Mouse (Mus musculus) lung, postnatal 0 days (tissue): Measurements from ENCODE around the gene Zfp692. TPM values are rescaled to one million over a fixed set of nuclear protein-coding genes. Genes with fewer than 3 reads are reported as not detected.

ENCODE experiments used
- ATAC-seq: fragments of 200-750 bp; cut with Nextera tagmentation; 2 replicates; pipeline ENCODE4 v1.8.0; 2017; ENCODE audit warnings: moderate library complexity
- DNase-seq: peaks from one replicate; pipeline ENCODE4 v3.0.0-alpha.2; 2016; ENCODE audit warnings: low spot score
- H3K27ac ChIP-seq: fragments of 300-500 bp; sonication (generic); 2 replicates; pipeline ENCODE4 v1.5.1; 2014; ENCODE audit warnings: antibody characterized with exemption, mild to moderate bottlenecking, low read length, mixed read lengths
- H3K27me3 ChIP-seq: fragments of 300-500 bp; sonication (generic); replicated peaks from 2 replicates; pipeline ENCODE4 v1.6.1; 2014; ENCODE audit warnings: low read length, mixed read lengths; ENCODE audit not compliant: insufficient read depth
- H3K36me3 ChIP-seq: fragments of 300-500 bp; sonication (generic); 2 replicates; pipeline ENCODE4 v1.6.1; 2014; ENCODE audit warnings: low read length, mixed read lengths; ENCODE audit not compliant: insufficient read depth
- H3K4me1 ChIP-seq: fragments of 300-500 bp; sonication (generic); 2 replicates; pipeline ENCODE4 v1.6.1; 2014; ENCODE audit warnings: antibody characterized with exemption, low read depth, low read length, mixed read lengths; ENCODE audit not compliant: insufficient read depth
- H3K4me2 ChIP-seq: fragments of 300-500 bp; sonication (generic); replicated peaks from 2 replicates; pipeline ENCODE4 v1.6.1; 2014; ENCODE audit warnings: low read depth, mild to moderate bottlenecking, low read length, moderate library complexity, mixed read lengths
- H3K4me3 ChIP-seq: fragments of 300-500 bp; sonication (generic); 2 replicates; pipeline ENCODE4 v1.5.1; 2014; ENCODE audit warnings: low read depth, low read length
- H3K9ac ChIP-seq: fragments of 300-500 bp; sonication (generic); replicated peaks from 2 replicates; pipeline ENCODE4 v1.6.1; 2014; ENCODE audit warnings: low read depth, mild to moderate bottlenecking
- H3K9me3 ChIP-seq: fragments of 300-500 bp; sonication (generic); 2 replicates; pipeline ENCODE4 v1.6.1; 2016; ENCODE audit warnings: low read length, mixed read lengths
- CTCF ChIP-seq: IDR thresholded peaks from 2 replicates; pipeline ENCODE4 v1.5.1; 2016; ENCODE audit warnings: antibody characterized with exemption, mild to moderate bottlenecking
- EP300 ChIP-seq: IDR thresholded peaks from 2 replicates; pipeline ENCODE4 v1.6.1; 2016; ENCODE audit warnings: antibody characterized with exemption, mild to moderate bottlenecking, control low read depth
- WGBS: fragments of 180-500 bp; shearing (Covaris S2); extraction: QIAGEN DNeasy Blood & Tissue Kit; methylation state at CpG from one replicate; pipeline ENCODE4 v1.1.7; 2014; 5-methylcytosine and 5-hydroxymethylcytosine counted together
- polyA plus RNA-seq: library from polyadenylated mRNA; unstranded; fragments of >200 nt; fragmentation: Nextera tagmentation; extraction: Ambion mirVana; gene quantifications from 2 replicates; pipeline ENCODE4 v1.2.1, GENCODE M21; 2015

Zfp692 gene
- polyA plus RNA-seq, 1 experiment from 2014 or later, result 5.6 TPM

GRCm38 (mm10) chr11:58326781-58327180 is 19.9 kb downstream of the Zfp692 start:
- no peaks in the 10 kb centered on the region for H3K9me3 ChIP-seq
- no peak overlapping the region for H3K9ac ChIP-seq
- ATAC-seq (no peak), DNase-seq (no peak)
- no peak overlapping the region for H3K4me2 ChIP-seq
- H3K4me1 ChIP-seq, result peaks cover 21% of the 10 kb centered on the region; the same call in 1 of the 2 replicates
- no peak overlapping the region for H3K27ac ChIP-seq
- TF ChIP-seq EP300, result no peak
- peak; percentile 31; the same call in 1 of the 2 replicates for TF ChIP-seq CTCF
- WGBS, result 96% methylated on average over 3 of the region's 3 CpGs
- 0 out of 2 replicates have a peak, but pooled peaks cover 4% of the 10 kb centered on the region for H3K36me3 ChIP-seq
- H3K27me3 ChIP-seq, result no peaks in the 10 kb centered on the region
- no peak overlapping the region for H3K4me3 ChIP-seq

GRCm38 (mm10) chr11:58329906-58330275 is 23.0 kb downstream of the Zfp692 start:
- TF ChIP-seq CTCF, result peak; percentile 26
- TF ChIP-seq EP300, result no peak
- Histone ChIP-seq H3K36me3 (0 out of 2 replicates have a peak, but pooled peaks cover 4% of the 10 kb centered on the region), H3K4me1 (peaks cover 6% of the 10 kb centered on the region; the same call in 1 of the 2 replicates), H3K27ac (peak overlapping the region; percentile 85), H3K9ac (peak overlapping the region; percentile 83), H3K4me2 (peak overlapping the region; percentile 66), H3K4me3 (peak overlapping the region; percentile 79), H3K9me3 (no peaks in the 10 kb centered on the region), H3K27me3 (no peaks in the 10 kb centered on the region)
- under 1% methylated on average over 21 of the region's 21 CpGs for WGBS
- ATAC-seq, result peak; percentile 10
- DNase-seq, result no peak

GRCm38 (mm10) chr11:58330276-58331148 is 23.6 kb downstream of the Zfp692 start, which contains the start of the genes Zfp672 and Sh3bp5l:
TSS of gene Zfp672 (minus strand) at chr11:58330339.
TSS of gene Sh3bp5l (plus strand) at chr11:58330724.
- WGBS, result under 1% methylated on average over 52 of the region's 52 CpGs
- peaks cover 6% of the 10 kb centered on the region; the same call in 1 of the 2 replicates for H3K4me1 ChIP-seq
- peak within 1 kb of the TSS; percentile 83 for H3K9ac ChIP-seq

GRCm38 (mm10) chr11:58331149-58331495 is 24.3 kb downstream of the Zfp692 start:
- Histone ChIP-seq H3K27ac (peak overlapping the region; percentile 78), H3K9ac (peak overlapping the region; percentile 78), H3K36me3 (0 out of 2 replicates have a peak, but pooled peaks cover 4% of the 10 kb centered on the region), H3K9me3 (no peaks in the 10 kb centered on the region), H3K4me3 (peak overlapping the region; percentile 79), H3K4me2 (peak overlapping the region; percentile 66), H3K27me3 (no peaks in the 10 kb centered on the region), H3K4me1 (peaks cover 6% of the 10 kb centered on the region; the same call in 1 of the 2 replicates)
- no peak for DNase-seq
- ATAC-seq, result no peak
- WGBS, result 15% methylated on average over 10 of the region's 10 CpGs
- TF ChIP-seq EP300, result no peak
- no peak for TF ChIP-seq CTCF

More at GRCm38 (mm10) chr11:58330276-58331148, 23.6 kb downstream of the Zfp692 start, which contains the start of the genes Zfp672 and Sh3bp5l:
- H3K4me2 ChIP-seq, result peak within 1 kb of the TSS; percentile 66
- no peaks in the 10 kb centered on the region for H3K27me3 ChIP-seq
- H3K4me3 ChIP-seq, result peak within 1 kb of the TSS; percentile 79
- peak; percentile 99 for DNase-seq
- ATAC-seq, result peak; percentile 93
- H3K27ac ChIP-seq, result peak within 1 kb of the TSS; percentile 85
- H3K36me3 ChIP-seq, result 0 out of 2 replicates have a peak, but pooled peaks cover 4% of the 10 kb centered on the region
- H3K9me3 ChIP-seq, result no peaks in the 10 kb centered on the region
- TF ChIP-seq CTCF, result no peak
- no peak; the same call in none of the 2 replicates for TF ChIP-seq EP300

GRCm38 (mm10) chr11:58331546-58331945 is 24.7 kb downstream of the Zfp692 start:
- 0 out of 2 replicates have a peak, but pooled peaks cover 4% of the 10 kb centered on the region for H3K36me3 ChIP-seq
- no peak overlapping the region for H3K27ac ChIP-seq
- H3K4me3 ChIP-seq, result peak overlapping the region; percentile 79; the same call in 1 of the 2 replicates
- no peak for TF ChIP-seq CTCF
- TF ChIP-seq EP300, result no peak
- H3K4me2 ChIP-seq, result peak overlapping the region; percentile 66
- H3K4me1 ChIP-seq, result peaks cover 6% of the 10 kb centered on the region; the same call in 1 of the 2 replicates
- DNase-seq (no peak), ATAC-seq (no peak)
- peak overlapping the region; percentile 78 for H3K9ac ChIP-seq
- H3K9me3 ChIP-seq, result no peaks in the 10 kb centered on the region
- H3K27me3 ChIP-seq, result no peaks in the 10 kb centered on the region
- WGBS, result 80% methylated on average over 6 of the region's 6 CpGs

- Histone ChIP-seq H3K4me3 (no peak overlapping the region), H3K4me2 (no peak overlapping the region), H3K36me3 (peaks cover 11% of the 10 kb centered on the region; the same call in 1 of the 2 replicates), H3K9ac (no peak overlapping the region), H3K27me3 (no peaks in the 10 kb centered on the region), H3K9me3 (no peaks in the 10 kb centered on the region), H3K27ac (no peak overlapping the region), H3K4me1 (peaks cover 6% of the 10 kb centered on the region; the same call in 1 of the 2 replicates)
- DNase-seq (peak; percentile 82), ATAC-seq (peak; percentile 56)
- 44% methylated on average over 3 of the region's 3 CpGs for WGBS
- TF ChIP-seq EP300 (peak; percentile 94), CTCF (no peak; the same call in 1 of the 2 replicates)
These were observed 27.9 kb downstream of the Zfp692 start for GRCm38 (mm10) chr11:58334746-58335145.
